Mouse (Mus musculus) NIH3T3 (cell line): ENCODE measurements at regions not wholly inside any gene's neighbourhood (a gene's known extent, or its start where the extent isn't known, plus 50 kb on each side); places are given as distances from the start of the nearest gene placed in this dataset.

Source experiments
- DNase-seq: peaks from one replicate; pipeline ENCODE4 v3.0.0-alpha.2; 2012; ENCODE audit warnings: low read depth

GRCm38 (mm10) chr17:48592457-48592856 is 137.8 kb downstream of the Unc5cl start:
- DNase-seq, result no peak

- no peak for DNase-seq
These were observed 140.8 kb downstream of the Unc5cl start for GRCm38 (mm10) chr17:48595418-48595963.

- no peak for DNase-seq
These were observed 141.7 kb downstream of the Unc5cl start for GRCm38 (mm10) chr17:48596406-48596805.

GRCm38 (mm10) chr17:48597301-48597700 is 142.6 kb downstream of the Unc5cl start:
- DNase-seq, result no peak

- no peak for DNase-seq
These were observed 143.9 kb downstream of the Unc5cl start for GRCm38 (mm10) chr17:48598471-48599141.

- no peak for DNase-seq
These were observed 145.5 kb downstream of the Unc5cl start for GRCm38 (mm10) chr17:48600176-48600575.

- DNase-seq, result peak; percentile 61
These were observed 147.9 kb downstream of the Unc5cl start for GRCm38 (mm10) chr17:48602554-48602953.

GRCm38 (mm10) chr17:48606767-48607166 is 152.1 kb downstream of the Unc5cl start:
- DNase-seq, result no peak

- no peak for DNase-seq
These were observed 153.6 kb downstream of the Unc5cl start for GRCm38 (mm10) chr17:48608315-48608714.

GRCm38 (mm10) chr17:48610107-48610506 is 155.4 kb downstream of the Unc5cl start:
- DNase-seq, result no peak

GRCm38 (mm10) chr17:48610806-48611205 is 156.1 kb downstream of the Unc5cl start:
- DNase-seq, result no peak

GRCm38 (mm10) chr17:48613491-48613890 is 158.8 kb downstream of the Unc5cl start:
- no peak for DNase-seq

- no peak for DNase-seq
These were observed 160.5 kb downstream of the Unc5cl start for GRCm38 (mm10) chr17:48615248-48615647.

- DNase-seq, result no peak
These were observed 161.5 kb downstream of the Unc5cl start for GRCm38 (mm10) chr17:48616205-48616604.

- no peak for DNase-seq
These were observed 166.2 kb downstream of the Unc5cl start for GRCm38 (mm10) chr17:48620896-48621295.

- no peak for DNase-seq
These were observed 167.0 kb downstream of the Unc5cl start for GRCm38 (mm10) chr17:48621676-48622075.

GRCm38 (mm10) chr17:48624937-48625336 is 170.2 kb downstream of the Unc5cl start:
- no peak for DNase-seq

- DNase-seq, result no peak
These were observed 171.3 kb downstream of the Unc5cl start for GRCm38 (mm10) chr17:48625971-48626370.

- DNase-seq, result no peak
These were observed 184.9 kb downstream of the Unc5cl start for GRCm38 (mm10) chr17:48639611-48640010.

GRCm38 (mm10) chr17:48643533-48644019 is 188.9 kb downstream of the Unc5cl start:
- no peak for DNase-seq

- DNase-seq, result no peak
These were observed 190.4 kb downstream of the Unc5cl start for GRCm38 (mm10) chr17:48645056-48645455.

- no peak for DNase-seq
These were observed 192.0 kb downstream of the Unc5cl start for GRCm38 (mm10) chr17:48646626-48647195.

GRCm38 (mm10) chr17:48647431-48647830 is 192.7 kb downstream of the Unc5cl start:
- DNase-seq, result no peak
